Mouse (Mus musculus) monocyte, adult 5-6 weeks (primary cell): Measurements from ENCODE around the gene Col4a6. TPM values are rescaled to one million over a fixed set of nuclear protein-coding genes. Genes with fewer than 3 reads are reported as not detected.

Experiments used
- ATAC-seq: fragments of 153-309, 156-312 bp; replicated peaks from 2 replicates; pipeline ENCODE4 v1.8.0; 2017; ENCODE audit warnings: mild to moderate bottlenecking; ENCODE audit not compliant: low TSS enrichment, insufficient number of reproducible peaks, severe bottlenecking, poor library complexity, low FRiP score
- total RNA-seq: library from RNA; stranded (forward); fragments of 200-1000, 200-491, 200-594 nt; gene quantifications from 3 replicates; pipeline ENCODE4 v1.2.3, GENCODE M21; 2017

Gene Col4a6
- not detected in 3 replicates for total RNA-seq

- no peak for ATAC-seq
Observed at GRCm38 (mm10) chrX:141473470-141474302, at the start of gene Col4a6. TSS of gene Col4a6 (minus strand) at chrX:141474076.

- no peak for ATAC-seq
Observed at GRCm38 (mm10) chrX:141503125-141503524, 29.2 kb upstream of the Col4a6 start.

- ATAC-seq, result no peak
Observed at GRCm38 (mm10) chrX:141494545-141494944, 20.7 kb upstream of the Col4a6 start.

DNA sequence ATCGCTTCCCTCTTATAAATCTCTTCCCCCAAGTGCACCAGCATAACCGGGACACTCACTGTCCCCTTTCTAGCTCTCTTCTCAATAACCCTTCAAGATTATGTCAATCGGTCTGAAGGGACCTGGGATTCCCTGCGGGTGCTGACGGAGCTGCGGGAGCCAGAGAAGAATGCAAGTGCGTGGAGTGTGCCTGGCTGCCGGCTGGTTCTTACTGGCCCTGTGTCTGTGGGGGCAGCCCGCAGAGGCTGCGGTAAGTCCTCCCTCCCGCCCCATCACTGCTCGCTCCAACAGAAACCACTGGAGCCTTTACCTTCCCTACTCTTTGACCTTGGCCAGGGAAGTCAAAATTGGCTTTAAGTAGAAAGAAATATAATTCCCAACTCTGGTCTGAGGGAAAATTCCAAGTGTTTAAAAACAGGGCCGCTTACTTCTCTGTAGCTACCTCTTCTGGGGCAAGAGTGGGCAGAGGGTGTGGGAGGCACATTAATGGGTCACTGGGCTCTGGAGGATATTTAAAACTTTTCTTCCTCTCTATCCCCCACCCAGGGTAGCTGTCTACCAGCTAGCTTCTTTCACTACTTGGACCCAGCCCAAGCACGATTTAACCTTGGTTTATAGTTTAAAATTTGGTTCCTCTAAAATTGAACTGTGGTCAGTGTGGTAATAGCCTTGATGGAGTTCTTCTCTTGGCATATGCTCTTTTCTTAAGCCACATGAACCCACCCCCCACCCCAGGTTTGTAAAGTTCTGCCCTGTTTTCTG is 1.9 kb upstream of the Col4a6 start:
- ATAC-seq, result no peak

DNA sequence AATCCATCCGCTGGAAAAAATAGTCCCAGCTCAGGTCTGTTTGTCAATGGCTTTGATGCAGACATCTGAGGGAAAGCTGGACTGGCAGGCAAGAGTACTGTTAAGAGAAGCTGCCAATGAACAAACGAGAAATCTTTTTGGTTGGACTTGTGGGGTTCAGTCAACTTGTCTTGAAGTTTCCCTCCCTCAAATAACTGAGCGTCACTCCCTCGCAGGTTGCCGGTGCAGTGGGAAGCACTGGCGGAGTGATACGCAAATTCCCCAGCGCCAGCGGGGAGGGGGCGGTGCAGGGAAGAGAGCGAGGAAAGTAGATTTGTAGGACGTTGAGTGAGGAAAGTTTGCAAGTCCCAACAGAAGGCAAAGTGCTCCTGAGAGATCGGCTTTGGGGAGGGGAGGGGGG is 1.2 kb upstream of the Col4a6 start, which contains the start of gene Col4a5:
Gene Col4a5, plus strand, starts transcription at position 276 of the 400 bp plus-strand sequence.
- ATAC-seq, result no peak

GRCm38 (mm10) chrX:141447936-141448335 is 25.9 kb downstream of the Col4a6 start:
- no peak for ATAC-seq

DNA sequence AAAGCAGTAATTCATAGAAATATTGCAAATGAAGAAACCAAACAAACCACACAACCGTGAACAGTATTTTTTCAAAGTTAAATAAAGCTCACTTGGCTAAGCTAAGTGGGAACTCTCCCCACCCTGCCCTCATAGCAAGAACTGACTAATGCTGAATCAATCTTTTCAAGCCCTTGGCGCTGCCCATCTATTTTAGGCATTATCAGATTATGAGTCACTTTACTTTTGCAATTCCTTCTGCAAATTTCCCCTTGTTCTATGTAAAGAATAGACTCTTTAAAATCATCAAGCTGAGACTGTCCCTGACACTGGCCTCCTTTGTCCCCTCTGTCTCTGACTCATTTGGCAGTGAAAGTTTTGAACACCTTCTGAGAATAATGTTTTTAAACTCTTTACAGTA is 34.5 kb downstream of the Col4a6 start:
- no peak for ATAC-seq

- ATAC-seq, result no peak
Observed at GRCm38 (mm10) chrX:141436780-141437179, 37.1 kb downstream of the Col4a6 start.

DNA sequence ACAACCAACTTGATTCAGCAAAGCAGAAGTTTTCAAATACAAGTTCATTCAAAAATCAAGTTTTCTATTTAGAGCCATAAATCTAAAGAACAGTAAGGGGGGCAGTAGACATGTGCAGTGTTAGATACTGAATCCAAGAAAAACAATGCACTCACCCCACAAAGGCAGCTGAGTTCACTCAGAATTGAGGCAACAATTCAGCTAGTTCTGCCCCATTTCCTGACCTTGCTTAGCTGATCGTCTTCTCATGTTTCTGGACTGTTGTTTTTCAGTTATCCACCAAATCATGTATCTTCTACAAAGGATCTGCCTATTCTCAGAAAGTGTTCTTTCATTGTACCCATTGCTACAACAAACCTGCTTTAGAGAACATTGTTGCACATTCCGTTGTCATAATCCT is 58.6 kb downstream of the Col4a6 start:
- no peak for ATAC-seq

DNA sequence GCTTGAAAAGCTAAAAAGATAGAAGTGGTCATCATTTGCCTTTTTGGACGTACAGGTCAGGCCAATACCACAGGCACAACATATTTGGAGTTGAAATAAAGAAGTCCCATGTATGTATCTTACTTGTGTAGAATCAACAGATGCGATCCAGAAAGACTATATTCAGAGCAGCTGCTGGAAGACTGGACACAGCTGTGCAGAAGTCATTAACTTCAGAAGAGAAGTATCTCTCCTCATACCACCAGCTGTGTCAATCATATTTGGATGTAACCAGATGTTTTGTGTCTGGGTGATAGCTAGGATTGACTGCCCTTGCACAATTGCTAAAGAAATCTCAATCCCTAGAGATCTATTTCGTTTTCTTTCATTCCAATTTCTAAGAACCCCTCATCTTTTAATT is 77.6 kb downstream of the Col4a6 start:
- no peak for ATAC-seq

GRCm38 (mm10) chrX:141385399-141386105 is 88.3 kb downstream of the Col4a6 start:
- ATAC-seq, result no peak

GRCm38 (mm10) chrX:141384632-141385031 is 89.2 kb downstream of the Col4a6 start:
- no peak for ATAC-seq

DNA sequence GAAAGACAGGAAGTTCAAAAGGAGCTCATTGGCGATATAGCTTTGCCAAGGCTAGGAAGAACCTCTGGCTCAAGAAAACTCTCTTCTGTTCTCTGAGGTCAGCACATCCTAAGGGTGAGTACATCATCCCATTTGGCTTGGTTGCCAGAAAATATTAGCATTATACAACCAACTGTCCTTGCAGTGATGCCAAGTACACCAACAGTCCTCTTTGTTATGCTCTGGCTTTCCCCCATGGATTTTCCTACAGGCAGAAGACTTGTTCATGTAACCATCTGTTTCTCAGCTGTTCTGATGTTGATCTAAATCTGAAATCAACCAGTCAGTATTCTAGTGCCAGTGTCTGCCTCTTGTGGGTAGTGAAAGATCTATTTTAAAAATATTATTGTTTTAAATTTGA is 103.6 kb downstream of the Col4a6 start:
- ATAC-seq, result no peak

- ATAC-seq, result no peak
Observed at GRCm38 (mm10) chrX:141363331-141363730, 110.5 kb downstream of the Col4a6 start.

GRCm38 (mm10) chrX:141341417-141341816 is 132.5 kb downstream of the Col4a6 start:
- ATAC-seq, result no peak

- ATAC-seq, result no peak
Observed at GRCm38 (mm10) chrX:141328044-141328443, 145.8 kb downstream of the Col4a6 start.

DNA sequence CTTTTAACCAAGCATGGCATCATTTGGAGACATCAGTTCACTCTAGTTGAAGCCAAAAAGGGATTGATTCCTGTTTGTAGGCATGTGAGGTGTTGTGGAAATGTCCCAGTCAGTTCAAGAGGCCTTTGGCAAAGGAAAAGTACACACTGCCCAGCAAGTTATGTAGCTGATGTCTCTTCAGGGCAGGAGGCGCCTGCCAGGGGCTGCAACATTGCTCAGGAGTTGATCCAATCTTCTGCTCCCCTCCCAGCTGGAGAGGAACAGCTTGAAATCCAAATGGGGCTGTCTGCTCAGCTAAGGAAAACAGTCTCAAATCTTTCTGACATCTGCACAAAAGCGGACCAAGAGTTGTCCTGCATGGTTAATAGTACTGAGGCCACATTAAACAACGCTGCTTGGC is 149.7 kb downstream of the Col4a6 start:
- ATAC-seq, result no peak

DNA sequence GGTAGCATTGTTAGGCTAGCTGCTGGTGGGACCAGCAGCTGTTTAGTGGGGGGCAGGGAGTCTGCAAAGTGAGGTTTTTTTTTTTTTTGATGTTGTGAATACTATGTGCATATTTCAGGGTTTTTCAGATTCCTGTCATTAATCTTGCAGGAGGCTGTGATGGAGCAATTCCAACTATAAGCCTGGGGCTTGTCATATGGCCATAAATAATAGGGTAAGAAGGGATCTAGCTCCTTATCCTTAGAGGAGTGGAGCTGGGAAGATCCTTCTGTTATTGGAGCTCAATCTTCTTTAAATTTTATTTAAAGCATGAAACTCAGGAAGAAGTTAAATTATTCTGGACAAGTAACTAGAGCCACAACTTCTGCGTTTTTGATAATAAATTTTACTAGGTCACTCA is 157.7 kb downstream of the Col4a6 start:
- no peak for ATAC-seq

GRCm38 (mm10) chrX:141315795-141316194 is 158.1 kb downstream of the Col4a6 start:
- ATAC-seq, result no peak
